Mouse (Mus musculus) adrenal gland, adult (tissue): Measurements from ENCODE around the gene Dixdc1.

Experiments
- DNase-seq, 2 experiments: peaks; one replicate each; pipeline ENCODE4 v3.0.0; 2022 to 2023; ENCODE audit warnings: low spot score in 1 of 2; ENCODE audit not compliant: inconsistent age in 2 of 2

Dixdc1 gene

DNA sequence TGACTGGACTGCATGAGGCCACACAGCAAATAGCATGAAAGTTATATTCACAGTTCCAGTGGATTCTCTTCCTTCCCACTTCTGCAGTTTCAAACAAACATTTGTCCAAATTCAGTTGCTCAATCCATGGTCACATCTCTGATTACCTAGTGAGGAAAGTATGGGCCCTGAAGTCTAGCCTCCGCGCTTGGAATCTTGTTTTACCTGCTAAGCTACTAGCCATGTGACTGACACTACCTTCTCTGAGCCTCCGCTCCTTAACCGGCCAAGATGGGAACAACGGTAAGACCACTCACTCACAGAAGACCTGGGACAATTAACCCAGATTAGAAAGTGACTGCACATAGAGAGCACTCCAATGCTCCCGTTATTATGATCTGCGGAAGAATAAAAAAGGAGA is 6.5 kb upstream of the Dixdc1 start:
- no peak for DNase-seq

DNA sequence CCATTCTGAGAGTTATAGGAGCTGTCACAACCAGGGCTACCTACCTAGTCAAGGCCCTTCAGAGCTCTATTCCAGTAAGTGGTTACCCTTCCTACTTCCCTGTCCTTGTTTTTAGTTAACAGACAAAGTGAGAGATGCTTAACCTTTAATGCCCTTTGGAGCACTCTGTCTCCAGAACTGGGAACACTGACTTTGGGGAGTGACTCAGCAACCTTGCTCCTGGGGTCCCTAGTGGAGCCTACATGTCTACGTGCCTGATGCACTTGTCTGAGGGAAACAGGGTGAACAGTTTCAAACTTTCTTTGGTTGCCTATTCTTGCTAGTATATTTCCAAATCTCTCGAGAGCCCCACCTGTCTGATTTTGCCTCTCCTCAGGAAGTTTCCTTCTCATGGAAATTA is 3.4 kb upstream of the Dixdc1 start:
- peak in 1 of 2 experiments; percentile 45 for DNase-seq

DNA sequence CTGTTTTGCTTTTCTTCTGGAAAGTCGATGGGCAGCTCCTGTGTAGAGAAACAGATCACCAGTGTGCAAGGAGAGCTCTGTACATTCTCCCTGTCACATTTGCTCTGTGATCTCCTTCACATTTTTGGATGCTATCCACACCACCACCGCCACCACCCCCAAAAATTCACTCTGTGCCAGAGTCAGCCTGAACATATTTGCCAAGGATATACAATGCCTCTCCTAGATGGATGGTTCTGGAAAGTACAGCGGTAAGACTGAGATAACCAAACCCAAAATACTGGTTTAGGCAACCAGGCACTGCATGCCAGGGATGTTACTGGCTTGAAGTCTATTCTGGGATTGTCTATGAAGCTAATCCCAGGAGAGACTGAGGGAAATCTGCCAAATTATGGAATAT is 2.9 kb upstream of the Dixdc1 start:
- peak in 1 of 2 experiments; percentile 36 for DNase-seq

DNA sequence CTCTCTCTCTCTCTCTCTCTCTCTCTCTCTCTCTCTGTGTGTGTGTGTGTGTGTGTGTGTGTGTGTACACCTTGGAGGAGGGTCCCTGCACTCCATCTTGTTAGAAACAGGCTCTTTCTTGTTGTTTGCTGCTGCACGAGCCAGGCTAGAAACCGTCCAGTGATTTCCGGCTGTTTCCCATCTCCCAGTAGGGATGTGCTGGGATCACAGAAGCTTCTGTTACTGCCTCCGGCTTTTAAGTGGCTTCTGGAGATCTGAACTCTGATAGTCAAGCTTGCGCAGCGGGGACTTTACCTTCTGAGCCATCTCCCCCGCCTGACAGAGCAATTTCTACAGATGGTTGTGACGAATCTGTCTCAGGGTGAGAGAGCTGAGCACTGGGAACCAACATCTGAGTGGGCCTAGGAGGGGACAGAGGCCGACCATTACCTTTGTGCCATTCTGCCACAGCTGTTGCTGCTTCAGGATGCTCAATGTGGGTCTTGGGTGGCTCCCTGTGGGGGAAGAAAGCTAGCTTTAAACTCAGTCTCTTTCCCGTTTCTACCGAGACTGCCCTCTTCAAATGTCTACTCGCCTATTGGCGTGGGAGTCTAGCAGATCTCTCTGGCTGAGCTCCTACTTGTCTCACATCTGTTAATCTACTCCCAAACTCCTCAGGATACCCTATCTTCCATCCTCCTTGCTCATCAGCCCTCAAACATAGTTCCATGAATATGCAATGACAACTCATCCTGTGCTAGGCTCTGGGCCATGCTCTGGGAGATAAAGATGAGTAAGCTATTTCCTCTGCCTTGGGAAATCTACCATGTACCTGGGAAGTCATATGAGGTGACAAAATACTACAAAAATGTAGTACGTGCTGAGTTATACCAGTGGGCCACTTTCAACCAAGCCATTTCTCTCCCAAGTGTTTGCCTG is 1.8 kb upstream of the Dixdc1 start:
- peak; percentile 25 to 47 for DNase-seq

DNA sequence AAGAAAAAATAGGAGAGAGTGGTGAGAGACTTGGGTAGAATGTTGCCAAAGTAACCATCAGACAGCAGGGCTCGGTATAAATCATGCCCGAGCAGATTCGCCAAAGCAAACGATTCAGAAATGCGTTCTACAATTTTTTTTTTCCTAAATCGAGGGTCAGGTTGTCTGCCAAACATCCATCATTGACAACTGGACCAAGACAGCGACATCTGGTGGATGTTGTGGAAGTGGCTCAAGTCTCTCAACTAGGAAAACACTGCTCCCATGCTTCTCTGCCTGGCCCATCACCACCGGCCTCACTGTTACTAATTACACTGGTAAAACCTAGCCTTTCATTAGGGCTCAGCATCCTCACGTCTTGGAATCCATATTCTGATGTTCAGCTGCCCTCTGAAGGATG is 4.3 kb downstream of the Dixdc1 start:
- peak; percentile 48 to 85 for DNase-seq

DNA sequence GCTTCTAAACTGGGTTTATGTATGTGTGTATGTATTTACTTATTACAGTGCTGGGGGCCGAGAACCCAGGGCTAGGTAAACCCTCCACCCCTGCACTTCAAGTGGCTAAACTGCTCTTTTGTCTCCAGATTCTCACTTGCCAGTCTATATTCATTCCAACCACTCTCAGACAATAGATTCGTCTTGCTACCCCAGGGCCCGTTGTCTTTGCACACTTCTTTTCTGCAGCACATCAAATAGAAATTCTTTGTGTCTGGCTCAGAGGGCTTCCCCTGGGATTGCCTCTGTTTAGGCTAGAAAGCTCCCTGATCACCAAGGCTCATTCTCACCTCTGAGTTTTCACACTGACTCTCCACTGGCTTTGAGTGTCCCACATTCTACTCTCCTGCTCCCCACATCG is 6.8 kb downstream of the Dixdc1 start:
- DNase-seq: no peak

DNA sequence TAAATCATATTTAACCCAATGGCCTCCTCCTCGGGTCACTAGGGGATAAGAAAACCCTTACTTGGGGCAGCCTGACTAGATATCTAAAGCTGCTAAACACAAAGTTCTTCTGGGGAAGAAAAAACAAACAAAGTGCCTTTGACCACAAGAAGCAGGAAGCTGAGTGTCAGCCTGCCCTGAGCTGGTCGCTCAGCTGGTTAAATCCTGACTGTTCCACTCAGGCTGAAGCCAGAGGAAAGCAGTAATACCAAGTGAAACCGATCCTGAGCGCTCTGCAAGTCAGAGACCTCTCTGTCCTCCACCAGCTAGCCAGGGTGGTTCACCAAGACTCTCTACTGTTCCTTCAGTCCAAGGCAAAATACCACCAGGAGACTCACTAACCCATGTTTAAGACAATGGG is 9.7 kb downstream of the Dixdc1 start:
- no peak for DNase-seq

DNA sequence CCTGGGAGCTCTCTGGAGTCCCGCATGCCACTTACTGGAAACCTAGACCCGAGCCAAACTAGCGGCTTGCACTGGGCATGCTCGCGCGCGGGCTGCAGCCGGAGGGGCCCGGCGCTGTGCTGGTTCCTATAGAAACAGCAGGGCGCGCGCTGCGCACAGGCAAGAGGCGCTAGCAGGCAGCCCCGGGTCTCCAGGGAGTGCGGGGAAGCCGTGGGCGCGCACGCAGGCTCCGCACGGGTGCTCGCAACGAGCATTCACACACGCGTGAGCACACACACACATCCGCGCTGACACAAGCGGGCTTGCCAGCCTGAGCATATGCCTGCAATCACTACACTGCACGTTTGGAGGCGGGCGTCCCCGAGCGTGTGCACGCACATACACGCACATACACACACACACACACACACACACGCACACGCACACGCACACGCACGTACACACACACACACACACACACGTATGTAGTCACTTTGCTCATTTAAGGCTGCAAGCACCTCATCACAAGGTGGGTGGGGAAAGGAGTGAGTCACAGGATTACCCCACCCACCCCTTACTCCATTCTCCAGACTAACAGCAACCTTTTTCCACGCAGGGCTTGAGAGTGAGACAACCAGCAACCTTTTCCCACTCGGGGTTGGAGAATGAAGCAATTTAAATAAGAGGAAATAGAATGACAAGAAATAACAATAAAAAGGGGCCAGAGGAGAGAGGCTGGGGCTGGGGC is 11.2 kb downstream of the Dixdc1 start:
- peak; percentile 79 to 89 for DNase-seq

DNA sequence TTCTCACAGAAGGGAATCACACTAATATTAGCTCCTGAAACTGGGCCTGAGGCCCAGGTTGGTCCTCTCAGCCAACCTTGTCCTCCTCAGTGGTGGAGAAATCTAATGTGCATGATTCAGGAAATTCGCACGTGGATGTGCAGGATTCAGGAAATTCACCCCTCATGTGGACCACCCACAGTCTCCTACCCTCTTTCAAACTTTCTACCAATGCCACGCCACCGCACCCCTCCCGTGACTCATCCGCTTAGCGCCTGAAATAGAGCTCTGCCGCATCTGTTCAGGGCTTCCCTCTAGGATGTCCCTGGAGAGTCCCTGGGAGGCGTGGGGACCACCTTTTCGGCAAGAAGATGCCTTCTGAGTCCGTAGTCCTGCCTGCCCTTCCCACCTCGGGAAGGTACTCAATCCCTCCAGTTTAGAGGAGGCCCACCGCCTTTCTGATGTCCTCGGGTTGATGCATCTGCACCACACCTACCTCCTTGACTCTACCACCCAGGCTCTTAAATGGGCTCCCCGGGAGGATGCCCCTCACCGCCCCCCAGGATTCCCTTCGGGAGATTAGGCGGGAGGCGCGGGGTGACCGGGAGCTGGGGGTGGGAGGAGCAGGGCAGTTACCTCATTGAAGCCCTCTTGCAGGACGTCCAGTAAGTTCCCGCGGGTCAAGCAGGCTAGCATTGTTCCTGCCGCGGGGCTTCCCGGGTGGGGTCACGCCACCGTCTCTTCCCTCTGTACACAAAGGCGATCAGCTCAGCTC is 12.0 kb downstream of the Dixdc1 start:
- peak; percentile 28 to 71 for DNase-seq

DNA sequence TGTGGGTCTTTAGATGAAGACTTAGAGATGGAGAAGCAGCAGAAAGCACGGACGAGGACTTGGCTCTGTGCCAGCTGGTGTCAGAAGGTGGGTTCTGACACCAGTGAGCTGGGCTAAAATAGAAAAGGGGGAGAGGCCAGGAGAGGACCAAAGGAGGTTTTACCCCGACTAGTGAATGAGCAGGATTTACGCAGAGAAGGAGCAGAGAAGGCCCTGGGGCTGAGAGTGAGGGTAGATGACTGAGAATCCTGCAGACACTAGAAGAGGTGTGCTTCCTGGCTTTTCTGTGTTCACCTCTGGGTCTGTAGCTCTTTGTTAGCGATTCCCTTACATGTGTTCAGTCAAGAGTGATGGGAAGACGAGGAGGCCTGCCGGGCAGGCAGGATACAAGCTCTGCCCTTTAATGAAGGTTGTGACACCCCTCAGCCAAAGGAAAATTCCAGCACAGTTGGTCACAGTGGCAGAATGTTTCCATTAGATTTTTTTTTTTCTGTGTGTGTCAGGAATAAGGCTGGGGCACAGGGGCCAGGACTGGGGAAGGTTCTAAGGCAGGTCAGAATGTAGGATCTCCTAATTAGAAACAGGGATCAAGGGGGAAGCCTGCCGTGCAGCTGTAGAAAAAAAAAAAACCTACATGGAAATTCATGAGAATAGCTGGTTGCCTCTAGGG is 13.3 kb downstream of the Dixdc1 start:
- peak in 1 of 2 experiments; percentile 47 for DNase-seq

DNA sequence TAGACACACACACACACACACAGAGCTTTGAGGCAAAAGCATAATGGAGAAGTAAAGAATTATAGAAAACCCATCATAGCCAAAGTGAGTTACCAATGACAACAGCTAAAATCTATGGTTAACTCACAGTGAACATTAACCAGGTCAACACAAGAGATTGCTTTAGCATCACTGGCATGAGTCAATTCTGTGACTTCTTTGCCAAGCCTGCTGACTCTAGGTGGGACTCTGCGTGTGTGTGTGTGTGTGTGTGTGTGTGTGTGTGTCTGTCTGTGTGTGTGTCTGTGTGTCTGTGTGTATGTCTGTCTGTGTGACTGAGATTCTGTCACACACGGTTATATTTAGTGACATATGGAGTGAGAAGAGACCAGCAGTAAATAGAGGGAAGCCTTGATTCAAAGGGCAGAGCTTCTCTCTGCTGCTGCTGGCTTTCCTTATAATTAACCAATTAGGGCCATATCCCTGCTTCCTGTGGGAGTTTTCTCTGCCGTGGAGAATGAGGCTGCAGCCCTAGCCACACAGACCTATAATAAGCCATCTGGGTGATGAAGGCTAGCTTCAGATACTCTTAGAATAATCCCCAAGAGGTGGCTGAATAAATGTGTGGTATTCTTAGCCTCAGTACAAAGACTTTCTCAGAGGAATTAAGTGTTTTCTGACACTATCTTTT is 14.5 kb downstream of the Dixdc1 start:
- DNase-seq: no peak

DNA sequence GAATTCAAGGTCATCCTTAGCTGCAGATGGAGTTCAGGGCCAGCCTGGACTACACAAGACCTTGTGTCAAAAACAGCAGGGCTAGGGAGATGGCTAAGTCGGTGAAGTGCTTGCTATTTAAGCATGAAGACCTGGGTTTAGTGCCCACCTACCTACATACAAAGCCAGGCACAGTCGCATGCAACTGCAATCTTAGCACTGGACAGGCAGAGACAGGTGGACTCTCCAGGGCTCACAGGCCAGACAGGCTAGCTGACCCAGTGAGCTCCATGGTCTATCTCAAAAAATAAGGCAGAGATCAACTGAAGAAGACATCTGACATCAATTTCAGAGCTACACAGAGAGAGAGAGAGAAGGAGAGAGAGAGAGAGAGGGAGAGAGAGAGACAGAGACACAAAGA is 15.2 kb downstream of the Dixdc1 start:
- peak in 1 of 2 experiments; percentile 35 for DNase-seq

DNA sequence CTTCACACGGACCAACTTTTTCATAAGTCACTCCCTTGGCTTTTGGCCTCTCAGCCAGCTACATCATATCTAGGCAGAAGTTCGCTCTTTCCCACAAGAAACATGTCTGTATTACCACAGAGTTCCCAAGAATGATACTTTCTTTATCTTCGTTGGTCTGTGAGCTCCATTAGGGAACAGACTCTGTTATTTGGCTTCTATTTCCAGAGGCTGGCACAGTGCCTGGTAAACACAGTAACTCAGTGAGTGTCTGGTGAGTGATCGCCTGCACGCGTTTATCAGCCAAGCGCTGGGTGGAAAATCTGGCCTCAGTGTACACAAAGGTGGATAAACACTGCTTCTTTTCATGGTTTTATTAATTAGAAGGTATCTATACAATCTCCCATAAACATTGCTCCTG is 15.9 kb downstream of the Dixdc1 start:
- DNase-seq: peak; percentile 78 to 92

DNA sequence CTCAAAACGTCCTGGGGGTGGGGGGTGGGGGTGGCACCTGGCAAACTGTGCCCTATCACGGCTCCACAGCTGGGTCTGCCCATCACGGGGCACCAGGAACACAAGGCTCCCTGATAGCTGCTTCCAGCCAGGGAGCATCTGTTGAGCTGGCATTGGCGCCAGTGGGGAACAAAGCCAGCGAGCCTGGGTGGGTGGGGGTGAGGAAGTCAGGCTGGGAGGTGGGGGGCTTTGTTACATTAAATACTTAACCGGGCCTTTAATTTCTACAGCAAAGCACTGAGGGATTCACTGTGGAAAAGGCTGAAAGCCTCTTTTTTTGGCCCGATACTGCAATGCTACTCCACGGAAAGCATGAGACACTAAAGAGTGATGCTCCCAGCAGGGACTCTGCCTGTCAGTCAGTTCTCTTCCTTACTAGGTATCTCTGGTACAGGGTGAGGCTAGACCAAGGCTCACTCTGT is 16.8 kb downstream of the Dixdc1 start:
- DNase-seq: no peak

DNA sequence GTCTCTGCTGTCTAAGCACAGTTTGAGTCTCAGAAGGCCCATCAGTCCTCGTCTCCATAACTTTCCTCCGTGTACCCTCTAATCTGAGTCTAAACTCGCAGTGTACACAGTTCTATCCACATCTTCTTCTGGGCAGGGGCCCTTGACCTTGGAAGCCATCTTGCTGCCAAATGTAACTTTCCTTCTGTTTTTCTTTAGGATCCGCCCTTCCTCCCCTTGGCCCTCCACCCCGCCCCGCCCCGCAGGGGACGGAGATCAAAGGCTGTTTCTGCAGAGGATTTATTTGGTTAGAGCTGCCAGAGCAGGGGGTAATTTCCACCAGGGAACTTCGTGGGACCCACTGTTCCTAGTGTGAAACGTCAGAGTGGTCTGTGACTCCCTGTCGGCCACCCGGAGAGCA is 18.3 kb downstream of the Dixdc1 start:
- peak; percentile 48 to 72 for DNase-seq

DNA sequence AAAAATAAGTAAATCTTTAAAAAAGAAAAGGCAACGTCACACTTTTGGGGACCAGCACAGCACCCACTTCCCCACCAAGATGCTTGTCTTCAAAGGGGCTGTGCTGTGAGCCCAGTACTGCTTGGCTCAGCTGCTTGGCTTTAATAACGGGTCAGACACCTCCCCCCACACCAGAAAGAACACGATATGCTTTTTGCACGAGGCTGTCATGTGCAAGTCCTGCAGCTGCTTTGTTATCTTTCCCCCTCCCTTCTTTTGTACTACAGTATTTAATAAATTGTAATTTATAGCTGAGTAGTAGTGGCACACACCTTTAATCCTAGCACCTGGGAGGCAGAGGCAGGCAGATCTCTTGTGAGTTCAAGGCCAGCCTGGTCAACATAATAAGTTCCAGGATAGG is 20.4 kb downstream of the Dixdc1 start:
- DNase-seq: no peak

DNA sequence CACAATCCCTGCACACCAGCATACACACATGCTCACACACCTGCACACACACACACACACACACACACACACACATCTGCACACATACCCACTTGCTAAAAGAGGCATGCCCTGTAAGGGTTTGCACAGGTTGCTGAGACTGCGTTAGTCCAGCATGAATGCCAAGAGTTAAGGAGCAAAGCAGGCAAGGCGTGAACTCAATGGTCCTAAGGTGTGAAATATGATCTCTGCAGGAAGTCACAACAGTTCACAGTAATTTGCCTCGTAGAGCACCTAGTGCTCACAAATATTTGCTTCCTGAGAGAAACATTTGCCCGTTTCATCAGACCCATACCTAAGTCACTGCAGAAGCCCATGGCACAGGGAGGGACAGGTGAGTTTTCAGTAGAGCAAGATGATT is 25.1 kb downstream of the Dixdc1 start:
- DNase-seq: no peak

DNA sequence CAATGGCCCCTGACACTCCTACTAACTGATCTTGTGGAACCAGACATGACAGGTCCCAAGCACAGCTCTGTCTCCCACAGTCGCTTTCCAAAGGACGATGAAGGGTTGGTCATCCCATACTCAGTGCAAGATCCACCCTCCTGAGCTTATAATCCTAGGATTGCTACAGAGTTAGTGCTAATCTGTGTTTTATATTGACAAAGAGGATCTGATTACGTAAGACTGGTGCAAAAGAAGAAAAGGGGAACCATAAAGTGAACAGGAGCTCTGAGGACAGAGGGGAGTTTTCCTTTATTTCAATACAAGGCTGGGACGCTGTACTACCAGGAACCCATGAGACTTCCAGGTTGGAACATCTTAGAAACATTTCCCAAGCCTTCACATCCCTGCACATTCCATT is 28.0 kb downstream of the Dixdc1 start:
- DNase-seq: no peak

DNA sequence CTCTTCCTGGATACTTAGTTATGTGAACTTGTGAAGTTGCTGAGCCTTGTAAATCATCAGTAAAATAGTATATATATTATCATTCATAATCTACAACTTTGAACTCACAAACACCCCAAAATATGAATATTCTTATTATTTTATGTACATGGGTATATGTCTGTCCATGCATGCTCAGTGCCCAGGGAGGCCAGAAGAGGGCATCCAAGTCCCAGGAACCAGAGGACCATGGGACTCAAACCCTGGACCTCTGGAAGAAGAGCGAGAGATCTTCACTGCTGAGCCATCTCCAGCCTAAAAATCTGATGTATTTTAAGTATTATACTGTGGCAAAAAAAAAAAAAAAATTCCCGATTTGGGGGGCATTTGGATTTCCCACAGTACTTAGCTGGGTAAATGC is 30.2 kb downstream of the Dixdc1 start:
- peak; percentile 42 to 74 for DNase-seq

DNA sequence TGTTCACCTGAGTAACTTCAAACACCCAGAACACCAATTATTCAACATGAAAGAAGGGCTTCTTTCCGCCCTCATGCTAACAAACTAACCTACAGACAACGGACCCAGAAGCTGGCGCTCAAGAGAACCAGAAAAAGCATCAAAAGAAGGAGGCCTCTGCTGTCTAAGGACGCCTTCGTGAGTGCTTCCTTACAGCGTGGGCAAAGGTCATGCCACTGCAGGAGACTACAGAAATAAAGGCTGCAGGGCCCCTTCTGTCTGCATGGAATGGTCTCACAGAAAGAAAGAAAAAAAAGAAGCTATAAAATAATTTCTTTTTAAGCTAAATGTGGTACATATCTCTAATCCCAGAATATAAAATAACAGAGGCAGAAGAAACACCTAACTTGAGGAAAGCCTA is 34.4 kb downstream of the Dixdc1 start:
- DNase-seq: no peak
